Mouse (Mus musculus) CH12.LX (cell line): ENCODE results near the gene Supt3. TPM values are rescaled to one million over a fixed set of nuclear protein-coding genes. Genes with fewer than 3 reads are reported as not detected.

Experiments used
- DNase-seq: peaks from one replicate; pipeline ENCODE4 v3.0.0-alpha.2; 2013; ENCODE audit errors: extremely low read depth
- H3K27ac ChIP-seq: 2 replicates; pipeline ENCODE4 v1.5.1; 2012; ENCODE audit warnings: low read depth, mild to moderate bottlenecking, control low read depth, moderate library complexity; ENCODE audit not compliant: insufficient read depth
- H3K27me3 ChIP-seq: replicated peaks from 2 replicates; pipeline ENCODE3; 2012; ENCODE audit warnings: inconsistent platforms
- H3K36me3 ChIP-seq, 2 experiments: replicated peaks in 1 of 2; 2 replicates each; pipeline versions ENCODE3 to v1.6.1; 2012; ENCODE audit warnings: inconsistent platforms in 1 of 2, low read length in 1 of 2, mild to moderate bottlenecking in 1 of 2, mixed read lengths in 1 of 2, moderate library complexity in 1 of 2; ENCODE audit not compliant: control insufficient read depth in 1 of 2, insufficient read depth in 1 of 2
- H3K4me1 ChIP-seq, 2 experiments: 2 replicates each; pipeline ENCODE4 v1.6.1; 2012; ENCODE audit warnings: inconsistent platforms in 1 of 2, moderate library complexity in 1 of 2; ENCODE audit not compliant: insufficient read depth in 2 of 2, control insufficient read depth in 1 of 2
- H3K4me2 ChIP-seq: 2 replicates; pipeline ENCODE4 v1.6.1; 2012; ENCODE audit warnings: low read depth, mild to moderate bottlenecking, control low read depth; ENCODE audit not compliant: poor library complexity, insufficient read depth, severe bottlenecking
- H3K4me3 ChIP-seq, 3 experiments: fragments of 150-350 bp in 1 of 3; sonication (generic) in 1 of 3; replicated peaks in 1 of 3; 2 replicates each; pipeline versions ENCODE3 to v1.5.1; 2011 to 2012; ENCODE audit warnings: low read depth in 2 of 3, low read length in 2 of 3, mild to moderate bottlenecking in 2 of 3, moderate library complexity in 2 of 3, control low read depth in 1 of 3, improper control_type of control experiment in 1 of 3, inconsistent platforms in 1 of 3, mixed read lengths in 1 of 3; ENCODE audit not compliant: poor library complexity in 1 of 3
- H3K79me2 ChIP-seq: replicated peaks from 2 replicates; pipeline ENCODE4 v1.6.1; 2012; ENCODE audit warnings: mild to moderate bottlenecking, moderate library complexity; ENCODE audit not compliant: control insufficient read depth, poor library complexity, insufficient read depth, severe bottlenecking; ENCODE audit errors: extremely low read depth
- H3K9ac ChIP-seq: 2 replicates; pipeline ENCODE4 v1.6.1; 2012; ENCODE audit warnings: low read depth, mild to moderate bottlenecking, control low read depth, moderate library complexity; ENCODE audit not compliant: insufficient read depth
- H3K9me3 ChIP-seq: replicated peaks from 2 replicates; pipeline ENCODE3; 2012; ENCODE audit warnings: low read length, inconsistent platforms, mixed read lengths
- CHD1 ChIP-seq: IDR thresholded peaks from 2 replicates; pipeline ENCODE4 v1.6.1; 2012; ENCODE audit warnings: low read depth, low read length, improper control_type of control experiment, inconsistent platforms
- ELF1 ChIP-seq: IDR thresholded peaks from 2 replicates; pipeline ENCODE4 v1.6.1; 2014; ENCODE audit warnings: low read depth, mild to moderate bottlenecking, inconsistent platforms, low read length, improper control_type of control experiment
- ETS1 ChIP-seq: conservative IDR thresholded peaks from 2 replicates; pipeline ENCODE4 v1.6.1; 2012; ENCODE audit warnings: low read depth, mild to moderate bottlenecking, inconsistent platforms, low read length, improper control_type of control experiment, moderate library complexity
- JUN ChIP-seq: IDR thresholded peaks from 2 replicates; pipeline ENCODE4 v1.6.1; 2011; ENCODE audit warnings: low read depth, mild to moderate bottlenecking, low read length, improper control_type of control experiment, moderate library complexity; ENCODE audit not compliant: insufficient read depth
- KAT2A ChIP-seq: IDR thresholded peaks from 2 replicates; pipeline ENCODE4 v1.6.1; 2012; ENCODE audit warnings: low read length, improper control_type of control experiment, inconsistent platforms; ENCODE audit not compliant: insufficient replicate concordance
- MAX ChIP-seq: IDR thresholded peaks from 2 replicates; pipeline ENCODE4 v1.6.1; 2011; ENCODE audit warnings: low read length, improper control_type of control experiment
- MAZ ChIP-seq: IDR thresholded peaks from 2 replicates; pipeline ENCODE4 v1.6.1; 2012; ENCODE audit warnings: low read depth, mild to moderate bottlenecking, inconsistent platforms, low read length, improper control_type of control experiment, moderate library complexity
- MEF2A ChIP-seq: IDR thresholded peaks from 2 replicates; pipeline ENCODE4 v1.6.1; 2014; ENCODE audit warnings: low read depth, mild to moderate bottlenecking, inconsistent platforms, low read length, improper control_type of control experiment, borderline replicate concordance
- MYC ChIP-seq: IDR thresholded peaks from 2 replicates; pipeline ENCODE4 v1.6.1; 2011; ENCODE audit warnings: low read depth, mild to moderate bottlenecking, improper control_type of control experiment, low read length
- PAX5 ChIP-seq: IDR thresholded peaks from 2 replicates; pipeline ENCODE4 v1.6.1; 2012; ENCODE audit warnings: low read length, inconsistent platforms, mixed read lengths
- POLR2A ChIP-seq: IDR thresholded peaks from 2 replicates; pipeline ENCODE4 v1.6.1; 2011; ENCODE audit warnings: low read depth, mild to moderate bottlenecking, improper control_type of control experiment, low read length
- POLR2AphosphoS2 ChIP-seq: IDR thresholded peaks from 2 replicates; pipeline ENCODE4 v1.6.1; 2011; ENCODE audit warnings: low read depth, low read length, improper control_type of control experiment
- SIN3A ChIP-seq: IDR thresholded peaks from 2 replicates; pipeline ENCODE4 v1.6.1; 2012; ENCODE audit warnings: low read length, improper control_type of control experiment, inconsistent platforms
- UBTF ChIP-seq: IDR thresholded peaks from 2 replicates; pipeline ENCODE4 v1.6.1; 2012; ENCODE audit warnings: low read depth, mild to moderate bottlenecking, inconsistent platforms, low read length, improper control_type of control experiment, moderate library complexity
- USF2 ChIP-seq: conservative IDR thresholded peaks from 2 replicates; pipeline ENCODE4 v1.6.1; 2011; ENCODE audit warnings: low read depth, low read length, improper control_type of control experiment
- ZKSCAN1 ChIP-seq: IDR thresholded peaks from 2 replicates; pipeline ENCODE4 v1.6.1; 2012; ENCODE audit warnings: low read depth, inconsistent platforms, low read length, improper control_type of control experiment, borderline replicate concordance
- dilution Hi-C: fragments of 300-500 bp; cut with MboI; formaldehyde crosslinking; loops from 2 replicates; pipeline ENCODE4 v1.14.3; 2020; ENCODE audit warnings: low sequenced_read_pairs; ENCODE audit not compliant: extremely low pct_unique_long_range_greater_than_20kb, extremely low pct_ligation_motif_present
- in situ Hi-C: fragments of 300-500 bp; cut with MboI; formaldehyde crosslinking; loops from 3 replicates; pipeline ENCODE4 v1.14.3; 2019; ENCODE audit warnings: low sequenced_read_pairs, low pct_ligation_motif_present, low pct_unique_long_range_greater_than_20kb, mixed read lengths
- polyA plus RNA-seq: library from polyadenylated mRNA; unstranded; fragments of >175 nt; gene quantifications from 2 replicates; pipeline ENCODE4 v1.2.1, GENCODE M21; 2012; ENCODE audit warnings: low read depth; ENCODE audit not compliant: insufficient read length
- total RNA-seq, 2 experiments: library from RNA; depleted of rRNA; stranded (reverse); fragments of 300-350 nt in 1 of 2; fragments of >200 nt in 1 of 2; gene quantifications; 2 replicates each; pipeline ENCODE4 v1.2.3; 2012 to 2014

Gene Supt3
- total and polyA plus RNA-seq, 3 experiments: 8.3 to 22.7 (median 13.1) TPM

GRCm38 (mm10) chr17:45008663-45009062 lies 231.7 kb downstream of the Supt3 start:
- H3K4me3 ChIP-seq: no peak overlapping the region
- no peak for TF ChIP-seq KAT2A
- no peak for TF ChIP-seq MAZ
- TF ChIP-seq UBTF: no peak
- no peak for TF ChIP-seq ELF1
- no peak for TF ChIP-seq ETS1
- TF ChIP-seq ZKSCAN1: no peak
- TF ChIP-seq CHD1: no peak
- TF ChIP-seq USF2: no peak
- no peak for TF ChIP-seq POLR2AphosphoS2
- TF ChIP-seq, all 38 proteins: peak for 0
- Histone ChIP-seq H3K27me3 (no peaks in the 10 kb centered on the region), H3K4me1 (no peaks in the 10 kb centered on the region), H3K4me2 (no peak overlapping the region), H3K79me2 (no peaks in the 10 kb centered on the region), H3K9ac (no peak overlapping the region), H3K27ac (no peak overlapping the region), H3K36me3 (peaks cover 0 to 10% of the 10 kb centered on the region in 2 experiments), H3K9me3 (peaks cover 10% of the 10 kb centered on the region)
- in situ Hi-C loops: no loop called here
- DNase-seq: no peak
- dilution Hi-C loops: no loop called here

- Histone ChIP-seq H3K79me2 (no peaks in the 10 kb centered on the region), H3K9ac (no peak overlapping the region), H3K27ac (no peak overlapping the region), H3K4me1 (no peaks in the 10 kb centered on the region), H3K4me3 (no peak overlapping the region), H3K4me2 (no peak overlapping the region), H3K36me3 (peaks cover 0 to 12% of the 10 kb centered on the region in 2 experiments), H3K27me3 (no peaks in the 10 kb centered on the region), H3K9me3 (peaks cover 10% of the 10 kb centered on the region)
- DNase-seq: no peak
- in situ Hi-C loops: no loop called here
- dilution Hi-C loops: no loop called here
- TF ChIP-seq USF2 (no peak), SIN3A (no peak), POLR2AphosphoS2 (no peak), MYC (no peak), ETS1 (no peak), POLR2A (no peak), MAX (no peak), ZKSCAN1 (no peak), PAX5 (no peak), MEF2A (no peak), JUN (no peak)
Observed at GRCm38 (mm10) chr17:45010409-45010808, 233.5 kb downstream of the Supt3 start.
